Comparison of ENCODE assay signal across 8 mouse cellular contexts in the genomic region with DNA sequence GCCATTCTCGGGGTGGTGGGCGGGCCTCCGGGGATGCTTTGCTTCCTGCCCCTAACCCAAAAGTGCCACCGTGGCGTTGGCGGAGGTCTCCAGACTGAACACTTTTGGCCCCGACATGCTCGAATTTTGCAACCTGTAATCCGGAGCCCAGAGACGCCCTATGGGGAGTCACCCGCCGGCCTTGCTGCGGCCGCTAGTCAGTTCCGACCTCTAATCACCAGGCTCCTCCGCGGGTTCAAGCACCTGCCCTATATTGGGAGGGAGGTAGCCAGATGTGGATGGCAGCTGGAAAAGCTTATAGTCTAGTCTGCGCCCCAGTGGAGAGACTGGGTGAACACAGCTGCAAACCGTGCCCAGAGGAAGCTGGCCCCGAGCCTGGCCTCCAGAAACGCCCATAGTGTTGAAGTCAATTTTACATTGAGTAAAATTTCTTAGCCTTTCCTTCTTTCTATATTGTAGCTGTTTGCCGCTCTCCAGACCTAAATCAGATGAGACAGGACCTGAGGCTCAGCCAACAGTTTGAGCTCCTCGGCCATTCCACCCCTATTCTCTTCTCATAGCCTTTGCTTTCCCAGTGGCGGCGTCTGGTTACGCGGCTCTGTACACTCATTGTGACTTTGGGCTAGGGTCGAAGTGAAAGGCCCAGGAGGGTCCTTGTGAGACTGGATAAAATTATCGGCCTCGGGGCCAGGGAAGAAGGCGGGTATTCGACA. TPM values are rescaled to one million over a fixed set of nuclear protein-coding genes. Genes with fewer than 3 reads are reported as not detected.
A peak's percentile ranks its signal among the peaks of the same experiment; 100 is the strongest.
DNase-seq lines count a peak whose midpoint lies in the region; ATAC-seq and TF ChIP-seq lines count a peak whose summit lies in the region.

No protein-coding gene starts in this region.

- no peaks in the 10 kb centered on the region for H3K36me3 ChIP-seq in CH12.LX (replicated peaks in 1 of 2; ENCODE audit: control insufficient read depth in 1 of 2, insufficient read depth in 1 of 2, low read length in 1 of 2)
- no peaks in the 10 kb centered on the region for H3K36me3 ChIP-seq in hindbrain, postnatal 0 days (ENCODE audit: insufficient read depth, low read length)
- no peaks in the 10 kb centered on the region for H3K36me3 ChIP-seq in midbrain, embryonic 12.5 days

- in situ Hi-C loops in CH12.LX (cut with MboI; ENCODE audit: low pct_ligation_motif_present, low pct_unique_long_range_greater_than_20kb, low sequenced_read_pairs), result no loop called here

- H3K79me2 ChIP-seq in CH12.LX (replicated peaks; ENCODE audit: control insufficient read depth, extremely low read depth, insufficient read depth, poor library complexity, severe bottlenecking), result no peaks in the 10 kb centered on the region

- peak; percentile 66 for TF ChIP-seq POLR2A in CH12.LX (IDR thresholded peaks at IDR 0.05; ENCODE audit: low read depth, low read length)

- under 1% methylated on average over 32 of the region's 32 CpGs for WGBS in hindbrain, postnatal 0 days
- under 1% methylated on average over 32 of the region's 32 CpGs for WGBS in midbrain, embryonic 12.5 days

- no peak; a peak in 1 of 4 replicates for TF ChIP-seq CTCF in CH12.LX (conservative IDR thresholded peaks at IDR 0.05 in 1 of 2, IDR thresholded peaks at IDR 0.05 in 1 of 2; ENCODE audit: low read depth in 2 of 2, low read length in 2 of 2)
- TF ChIP-seq CTCF in hindbrain, postnatal 0 days (IDR thresholded peaks at IDR 0.05; ENCODE audit: low read depth), result peak; percentile 28

- dilution Hi-C loops in CH12.LX (cut with MboI; ENCODE audit: extremely low pct_ligation_motif_present, extremely low pct_unique_long_range_greater_than_20kb, low sequenced_read_pairs), result no loop called here

- peaks cover 9% of the 10 kb centered on the region for H3K9me3 ChIP-seq in CH12.LX (replicated peaks; ENCODE audit: low read length)
- H3K9me3 ChIP-seq in hindbrain, postnatal 0 days (ENCODE audit: low read length), result no peaks in the 10 kb centered on the region
- H3K9me3 ChIP-seq in midbrain, embryonic 12.5 days, result no peaks in the 10 kb centered on the region

- ATAC-seq in frontal cortex, adult (ENCODE audit: low TSS enrichment), result peak; percentile 9; the same call in 1 of the 2 replicates
- ATAC-seq in erythroid progenitor cell, adult 5-6 weeks (replicated peaks; ENCODE audit: low FRiP score, poor library complexity, severe bottlenecking), result peak; percentile 32
- ATAC-seq in hindbrain, postnatal 0 days, result peak; percentile 38
- peak; percentile 55 for ATAC-seq in midbrain, embryonic 12.5 days (ENCODE audit: low FRiP score, low read depth)

- H3K9ac ChIP-seq in CH12.LX (ENCODE audit: insufficient read depth, low read depth), result peak overlapping the region; percentile 92
- H3K9ac ChIP-seq in hindbrain, postnatal 0 days (replicated peaks; ENCODE audit: low read length), result peak overlapping the region; percentile 91
- peak overlapping the region; percentile 63 for H3K9ac ChIP-seq in midbrain, embryonic 12.5 days (replicated peaks)

- peaks cover 2 to 31% of the 10 kb centered on the region in 2 experiments; a peak in 2 of 4 replicates for H3K4me1 ChIP-seq in CH12.LX (ENCODE audit: control insufficient read depth in 1 of 2, insufficient read depth in 2 of 2)
- H3K4me1 ChIP-seq in hindbrain, postnatal 0 days (ENCODE audit: insufficient read depth, low read length), result peaks cover 18% of the 10 kb centered on the region
- peaks cover 36% of the 10 kb centered on the region for H3K4me1 ChIP-seq in midbrain, embryonic 12.5 days

- H3K4me2 ChIP-seq in CH12.LX (ENCODE audit: insufficient read depth, low read depth, poor library complexity, severe bottlenecking), result peak overlapping the region; percentile 88
- H3K4me2 ChIP-seq in hindbrain, postnatal 0 days (ENCODE audit: low read depth, low read length), result peak overlapping the region; percentile 100
- peak overlapping the region; percentile 87 for H3K4me2 ChIP-seq in midbrain, embryonic 12.5 days (replicated peaks)

- TF ChIP-seq EP300 in CH12.LX (IDR thresholded peaks at IDR 0.05; ENCODE audit: low read length), result no peak

- H3K27ac ChIP-seq in CH12.LX (ENCODE audit: insufficient read depth, low read depth), result peak overlapping the region; percentile 35; the same call in 1 of the 2 replicates
- peak overlapping the region; percentile 99 for H3K27ac ChIP-seq in hindbrain, postnatal 0 days
- 0 out of 2 replicates have a peak overlapping the region, but pooled peaks have one; percentile 86 for H3K27ac ChIP-seq in midbrain, embryonic 12.5 days (replicated peaks)

- peaks cover 45% of the 10 kb centered on the region for H3K27me3 ChIP-seq in CH12.LX (replicated peaks)
- peaks cover 36% of the 10 kb centered on the region for H3K27me3 ChIP-seq in hindbrain, postnatal 0 days (ENCODE audit: insufficient read depth, low read length)
- H3K27me3 ChIP-seq in midbrain, embryonic 12.5 days, result peaks cover 76% of the 10 kb centered on the region

- no peak for DNase-seq in frontal cortex, postnatal 25 days (ENCODE audit: low spot score in 2 of 2)
- peak; percentile 58 for DNase-seq in CH12.LX (ENCODE audit: extremely low read depth)
- DNase-seq in hindbrain, postnatal 0 days (ENCODE audit: low spot score), result no peak
- DNase-seq in frontal cortex, postnatal 36 days (ENCODE audit: low spot score in 2 of 2), result no peak
- DNase-seq in right cerebral cortex, postnatal 36 days (ENCODE audit: low spot score in 2 of 2), result no peak

- peak overlapping the region; percentile 40 to 65 (median 64) for H3K4me3 ChIP-seq in CH12.LX (replicated peaks in 1 of 3; ENCODE audit: low read depth in 2 of 3, low read length in 2 of 3, poor library complexity in 1 of 3)
- H3K4me3 ChIP-seq in hindbrain, postnatal 0 days (ENCODE audit: low read length), result peak overlapping the region; percentile 82
- H3K4me3 ChIP-seq in midbrain, embryonic 12.5 days, result peak overlapping the region; percentile 69

- TF ChIP-seq RAD21 in CH12.LX (IDR thresholded peaks at IDR 0.05; ENCODE audit: low read depth, low read length), result no peak

TF ChIP-seq in CH12.LX, 34 proteins besides CTCF, POLR2A, EP300 and RAD21:
- 0 out of 2 replicates have a peak, but pooled peaks have one; percentile 19 for TF ChIP-seq ETS1 (conservative IDR thresholded peaks at IDR 0.05; ENCODE audit: low read depth, low read length)
- peak; percentile 17 for TF ChIP-seq HCFC1 (IDR thresholded peaks at IDR 0.05; ENCODE audit: low read depth, low read length)
- peak; percentile 93 for TF ChIP-seq ZMIZ1 (IDR thresholded peaks at IDR 0.05; ENCODE audit: low read depth, low read length)
- no peak for TF ChIP-seq MAFK (IDR thresholded peaks at IDR 0.05; ENCODE audit: insufficient replicate concordance, low read length)
- TF ChIP-seq IRF4 (IDR thresholded peaks at IDR 0.05; ENCODE audit: low read depth, low read length), result peak; percentile 31; the same call in 1 of the 2 replicates
- peak; percentile 77; the same call in 1 of the 2 replicates for TF ChIP-seq CHD1 (IDR thresholded peaks at IDR 0.05; ENCODE audit: low read depth, low read length)
- TF ChIP-seq TCF12 (IDR thresholded peaks at IDR 0.05; ENCODE audit: low read depth, low read length), result peak; percentile 41
- 0 out of 2 replicates have a peak, but pooled peaks have one; percentile 46 for TF ChIP-seq MYC (IDR thresholded peaks at IDR 0.05; ENCODE audit: low read depth, low read length)
- TF ChIP-seq SIN3A (IDR thresholded peaks at IDR 0.05; ENCODE audit: low read length), result peak; percentile 65
- TF ChIP-seq KAT2A (IDR thresholded peaks at IDR 0.05; ENCODE audit: insufficient replicate concordance, low read length), result no peak
- 0 out of 2 replicates have a peak, but pooled peaks have one; percentile 15 for TF ChIP-seq BHLHE40 (IDR thresholded peaks at IDR 0.05; ENCODE audit: low read depth, low read length)
- no peak for TF ChIP-seq RCOR1 (conservative IDR thresholded peaks at IDR 0.05; ENCODE audit: low read depth, low read length)
- TF ChIP-seq NELFE (IDR thresholded peaks at IDR 0.05; ENCODE audit: low read depth, low read length), result 0 out of 2 replicates have a peak, but pooled peaks have one; percentile 34

RNA-seq across cellular contexts. Expression of a gene that starts 0.4 kb away (rescaled TPM):
- total RNA-seq in CH12.LX (2012; rRNA removed) (0.63 and 1.2 TPM in 2 replicates), CH12.LX (2014; rRNA removed) (0.23 and 0.27 TPM in 2 replicates)
- polyA plus RNA-seq in CH12.LX (2012; ENCODE audit: insufficient read length, low read depth), result 0.31 and 0.44 TPM in 2 replicates
- total RNA-seq in erythroid progenitor cell, adult 5-6 weeks (2015; ENCODE audit: low replicate concordance), result not detected in 2 replicates
- not detected in 2 replicates for total RNA-seq in erythroid progenitor cell, adult 5-6 weeks (2017; ENCODE audit: low replicate concordance)
- 1.7 and 2.8 TPM in 2 replicates for total RNA-seq in hindbrain, postnatal 0 days (2014; rRNA removed)
- polyA plus RNA-seq in hindbrain, postnatal 0 days (2015; fragmentation: Nextera tagmentation; extraction: Ambion mirVana), result 2.6 and 3.2 TPM in 2 replicates
- polyA plus RNA-seq in midbrain, embryonic 12.5 days (2016; fragmentation: Nextera tagmentation; extraction: Ambion mirVana), result 0.71 and 0.97 TPM in 2 replicates

RNA-seq across cellular contexts. Expression of a gene that starts 28.2 kb away (rescaled TPM):
- total RNA-seq in CH12.LX (2012; rRNA removed), result 2.4 and 3.6 TPM in 2 replicates
- total RNA-seq in CH12.LX (2014; rRNA removed), result 0.95 and 1.4 TPM in 2 replicates
- polyA plus RNA-seq in CH12.LX (2012; ENCODE audit: insufficient read length, low read depth), result 3.1 and 4.2 TPM in 2 replicates
- 1.4 and 4.6 TPM in 2 replicates for total RNA-seq in erythroid progenitor cell, adult 5-6 weeks (2015; ENCODE audit: low replicate concordance)
- total RNA-seq in erythroid progenitor cell, adult 5-6 weeks (2017; ENCODE audit: low replicate concordance), result 1.6 and 3.3 TPM in 2 replicates
- 63.9 and 76.9 TPM in 2 replicates for total RNA-seq in hindbrain, postnatal 0 days (2014; rRNA removed)
- 64.4 and 77.3 TPM in 2 replicates for polyA plus RNA-seq in hindbrain, postnatal 0 days (2015; fragmentation: Nextera tagmentation; extraction: Ambion mirVana)
- 32.1 and 32.6 TPM in 2 replicates for polyA plus RNA-seq in midbrain, embryonic 12.5 days (2016; fragmentation: Nextera tagmentation; extraction: Ambion mirVana)

RNA-seq across cellular contexts. Expression of a gene that starts 30.0 kb away (rescaled TPM):
- total RNA-seq in CH12.LX (2012; rRNA removed) (0.04 and 0.17 TPM in 2 replicates), CH12.LX (2014; rRNA removed) (0.12 and 0.20 TPM in 2 replicates)
- 0.15 TPM in 1 of 2 replicates, not detected in the other for polyA plus RNA-seq in CH12.LX (2012; ENCODE audit: insufficient read length, low read depth)
- not detected in 2 replicates for total RNA-seq in erythroid progenitor cell, adult 5-6 weeks (2015; ENCODE audit: low replicate concordance)
- not detected in 2 replicates for total RNA-seq in erythroid progenitor cell, adult 5-6 weeks (2017; ENCODE audit: low replicate concordance)
- 4.8 and 7.7 TPM in 2 replicates for total RNA-seq in hindbrain, postnatal 0 days (2014; rRNA removed)
- 1.9 and 2.5 TPM in 2 replicates for polyA plus RNA-seq in hindbrain, postnatal 0 days (2015; fragmentation: Nextera tagmentation; extraction: Ambion mirVana)
- polyA plus RNA-seq in midbrain, embryonic 12.5 days (2016; fragmentation: Nextera tagmentation; extraction: Ambion mirVana), result 0.46 and 0.84 TPM in 2 replicates

Comparison
In these comparisons a context has a peak if more than half of its experiments do, and no peak if none do; other contexts are left out.
1. H3K27ac ChIP-seq: peak in every context shown above with its lines; median percentile 99 in hindbrain, postnatal 0 days; 86 in midbrain, embryonic 12.5 days; 35 in CH12.LX.
2. RNA of a gene that starts 28.2 kb away (total RNA-seq): 63.9 to 76.9 TPM in hindbrain, postnatal 0 days; 1.4 to 4.6 TPM in erythroid progenitor cell, adult 5-6 weeks and 0.95 to 3.6 TPM in CH12.LX; every median in the first group is over 10 times any median in the second.
3. Peak in every context shown above with its lines, with median percentiles within 50 percentile points of each other: ATAC-seq, H3K4me2 ChIP-seq, H3K4me3 ChIP-seq and H3K9ac ChIP-seq.